Mouse (Mus musculus) intestine, postnatal 0 days (tissue): ENCODE results near the gene Psd. TPM values are rescaled to one million over a fixed set of nuclear protein-coding genes. Genes with fewer than 3 reads are reported as not detected.

ENCODE experiments used
- ATAC-seq: fragments of 200-750 bp; cut with Nextera tagmentation; 2 replicates; pipeline ENCODE4 v1.8.0; 2017; ENCODE audit warnings: mild to moderate bottlenecking, moderate TSS enrichment, moderate library complexity
- H3K27ac ChIP-seq: fragments of 300-500 bp; sonication (generic); 2 replicates; pipeline ENCODE4 v1.5.1; 2014; ENCODE audit warnings: mild to moderate bottlenecking, low read depth, low read length, moderate library complexity
- H3K27me3 ChIP-seq: fragments of 300-500 bp; sonication (generic); replicated peaks from 2 replicates; pipeline ENCODE4 v1.6.1; 2014; ENCODE audit warnings: low read length, mixed read lengths; ENCODE audit not compliant: control insufficient read depth, insufficient read depth
- H3K36me3 ChIP-seq: fragments of 300-500 bp; sonication (generic); 2 replicates; pipeline ENCODE4 v1.6.1; 2014; ENCODE audit warnings: mild to moderate bottlenecking, moderate library complexity; ENCODE audit not compliant: control insufficient read depth, insufficient read depth
- H3K4me1 ChIP-seq: fragments of 300-500 bp; sonication (generic); replicated peaks from 2 replicates; pipeline ENCODE4 v1.6.1; 2014; ENCODE audit warnings: antibody characterized with exemption, low read length, mixed read lengths; ENCODE audit not compliant: control insufficient read depth, insufficient read depth
- H3K4me2 ChIP-seq: fragments of 300-500 bp; sonication (generic); replicated peaks from 2 replicates; pipeline ENCODE4 v1.6.1; 2014; ENCODE audit warnings: low read depth, mild to moderate bottlenecking, moderate library complexity
- H3K4me3 ChIP-seq: fragments of 300-500 bp; sonication (generic); 2 replicates; pipeline ENCODE4 v1.5.1; 2014; ENCODE audit warnings: low read depth, low read length
- H3K9ac ChIP-seq: fragments of 300-500 bp; sonication (generic); 2 replicates; pipeline ENCODE4 v1.6.1; 2014; ENCODE audit warnings: mild to moderate bottlenecking, low read depth, low read length
- H3K9me3 ChIP-seq: fragments of 300-500 bp; sonication (generic); 2 replicates; pipeline ENCODE4 v1.6.1; 2016; ENCODE audit warnings: mixed run types; ENCODE audit not compliant: control insufficient read depth
- CTCF ChIP-seq: sonication (generic); IDR thresholded peaks from 2 replicates; pipeline ENCODE4 v1.5.1; 2016; ENCODE audit warnings: low read depth, mild to moderate bottlenecking, control low read depth, antibody characterized with exemption, moderate library complexity
- WGBS: fragments of 180-500 bp; shearing (Covaris S2); extraction: QIAGEN DNeasy Blood & Tissue Kit; methylation state at CpG from one replicate; pipeline ENCODE4 v1.1.7; 2014; 5-methylcytosine and 5-hydroxymethylcytosine counted together
- polyA plus RNA-seq: library from polyadenylated mRNA; unstranded; fragments of >200 nt; fragmentation: Nextera tagmentation; extraction: Ambion mirVana; gene quantifications from 2 replicates; pipeline ENCODE4 v1.2.1, GENCODE M21; 2015

Psd gene
- polyA plus RNA-seq, 1 experiment from 2014 or later: 30.1 TPM

- Histone ChIP-seq H3K9me3 (no peaks in the 10 kb centered on the region), H3K27me3 (no peaks in the 10 kb centered on the region), H3K4me1 (no peaks in the 10 kb centered on the region), H3K27ac (no peak overlapping the region), H3K36me3 (no peaks in the 10 kb centered on the region; the same call in 1 of the 2 replicates), H3K4me2 (peak overlapping the region; percentile 98), H3K9ac (no peak overlapping the region), H3K4me3 (peak overlapping the region; percentile 56)
- no peak for ATAC-seq
- no peak for TF ChIP-seq CTCF
- 31% methylated on average over 6 of the region's 6 CpGs for WGBS
These were observed 22.6 kb upstream of the Psd start for GRCm38 (mm10) chr19:46349550-46349949.

DNA sequence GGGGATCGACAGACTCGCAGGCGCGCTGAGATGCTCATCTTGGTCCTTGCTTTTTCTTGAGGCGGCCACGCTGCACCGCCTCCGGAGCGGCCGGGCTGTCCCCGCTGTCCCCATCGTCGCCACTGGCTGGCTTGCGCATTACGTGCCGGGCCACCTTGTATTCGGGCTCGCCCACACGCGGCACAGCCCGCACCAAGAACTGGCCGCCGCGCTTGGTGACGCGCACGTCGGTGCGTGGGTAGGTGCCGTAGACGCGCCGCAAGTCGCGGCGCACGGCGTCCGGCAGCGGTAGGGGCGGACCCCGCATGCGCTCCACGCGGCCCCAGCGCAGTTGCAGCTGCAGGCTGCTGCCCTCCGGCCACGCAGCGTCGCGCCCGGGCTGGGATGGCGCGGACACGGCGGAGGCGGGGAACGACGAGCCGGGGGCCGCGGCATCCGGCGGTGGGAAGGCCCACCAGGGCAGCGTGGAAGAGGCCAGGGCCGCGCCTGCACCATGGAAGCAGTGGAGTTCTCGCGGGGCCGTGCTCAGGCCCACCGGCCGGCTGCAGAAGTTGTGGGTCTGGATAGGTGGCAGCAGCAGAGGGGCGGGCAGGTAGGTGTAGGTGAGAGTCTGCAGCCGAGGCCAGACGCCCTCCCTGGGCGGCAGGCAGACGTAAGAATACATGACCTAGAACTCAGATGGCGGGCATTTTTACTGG lies 22.0 kb upstream of the Psd start:
- no peaks in the 10 kb centered on the region for H3K9me3 ChIP-seq
- H3K27me3 ChIP-seq: no peaks in the 10 kb centered on the region
- H3K4me1 ChIP-seq: no peaks in the 10 kb centered on the region
- peak overlapping the region; percentile 98 for H3K4me2 ChIP-seq
- peak overlapping the region; percentile 62 for H3K9ac ChIP-seq
- under 1% methylated on average over 73 of the region's 78 CpGs for WGBS
- TF ChIP-seq CTCF: peak; percentile 17; the same call in 1 of the 2 replicates
- no peaks in the 10 kb centered on the region; the same call in 1 of the 2 replicates for H3K36me3 ChIP-seq
- H3K27ac ChIP-seq: peak overlapping the region; percentile 51; the same call in 1 of the 2 replicates
- peak overlapping the region; percentile 56 for H3K4me3 ChIP-seq
- peak; percentile 63 for ATAC-seq

- 28% methylated on average over 14 of the region's 14 CpGs for WGBS
- Histone ChIP-seq H3K9ac (peak overlapping the region; percentile 62), H3K4me3 (peak overlapping the region; percentile 56), H3K4me2 (peak overlapping the region; percentile 98), H3K4me1 (no peaks in the 10 kb centered on the region), H3K36me3 (no peaks in the 10 kb centered on the region; the same call in 1 of the 2 replicates), H3K27me3 (no peaks in the 10 kb centered on the region), H3K27ac (peak overlapping the region; percentile 51; the same call in 1 of the 2 replicates), H3K9me3 (no peaks in the 10 kb centered on the region)
- no peak for ATAC-seq
- no peak for TF ChIP-seq CTCF
These were observed 21.1 kb upstream of the Psd start for GRCm38 (mm10) chr19:46347936-46348668.

GRCm38 (mm10) chr19:46347146-46347545 lies 20.2 kb upstream of the Psd start:
- Histone ChIP-seq H3K27me3 (no peaks in the 10 kb centered on the region), H3K9me3 (no peaks in the 10 kb centered on the region), H3K4me3 (no peak overlapping the region), H3K4me1 (no peaks in the 10 kb centered on the region), H3K9ac (no peak overlapping the region), H3K36me3 (no peaks in the 10 kb centered on the region; the same call in 1 of the 2 replicates), H3K27ac (no peak overlapping the region), H3K4me2 (no peak overlapping the region)
- ATAC-seq: no peak
- 97% methylated on average over 1 of the region's 1 CpGs for WGBS
- TF ChIP-seq CTCF: no peak

GRCm38 (mm10) chr19:46344710-46345419 lies 17.9 kb upstream of the Psd start:
- no peaks in the 10 kb centered on the region for H3K9me3 ChIP-seq
- H3K9ac ChIP-seq: no peak overlapping the region
- no peaks in the 10 kb centered on the region for H3K27me3 ChIP-seq
- no peaks in the 10 kb centered on the region for H3K4me1 ChIP-seq
- TF ChIP-seq CTCF: no peak
- WGBS: 18% methylated on average over 7 of the region's 7 CpGs
- no peak overlapping the region for H3K4me2 ChIP-seq
- H3K27ac ChIP-seq: peak overlapping the region; percentile 21; the same call in 1 of the 2 replicates
- H3K36me3 ChIP-seq: no peaks in the 10 kb centered on the region; the same call in 1 of the 2 replicates
- no peak for ATAC-seq
- H3K4me3 ChIP-seq: no peak overlapping the region
